Mouse (Mus musculus): ENCODE results near the gene Tmsb10.

Tmsb10 gene

GRCm38 (mm10) chr6:72958662-72959071 lies at the start of gene Tmsb10:
Gene Tmsb10 (minus strand): TSS chr6:72958748.
- peak; percentile 73 for DNase-seq (ENCODE audit: low read depth, low spot score)

DNA sequence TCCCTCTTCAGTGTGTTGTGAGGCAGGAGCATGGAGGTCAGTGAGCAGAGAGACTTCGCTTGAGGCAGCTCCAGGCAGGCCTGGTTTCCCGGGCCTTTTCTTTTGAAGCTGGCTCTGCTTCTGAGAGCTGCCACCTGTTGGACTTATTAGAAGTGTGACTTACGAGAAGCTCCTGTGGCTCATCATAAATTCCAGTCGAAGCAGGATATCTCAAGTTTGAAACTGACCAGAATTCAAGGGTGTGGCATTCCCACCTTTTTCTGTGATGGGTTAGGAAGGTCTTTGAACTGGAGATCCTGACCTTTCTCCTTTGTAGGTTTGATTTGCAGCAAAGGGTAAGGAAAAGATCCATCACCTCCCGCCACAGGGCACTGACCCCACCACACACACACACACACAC lies 45.1 kb upstream of the Tmsb10 start:
- peak; percentile 57 for DNase-seq (ENCODE audit: low read depth, low spot score)

- peak; percentile 75 for DNase-seq (ENCODE audit: low read depth, low spot score)
Measured at GRCm38 (mm10) chr6:73002391-73002790, 43.8 kb upstream of the Tmsb10 start.

- DNase-seq (ENCODE audit: low read depth, low spot score) = no peak
Measured at GRCm38 (mm10) chr6:72998809-72999208, 40.3 kb upstream of the Tmsb10 start.

DNA sequence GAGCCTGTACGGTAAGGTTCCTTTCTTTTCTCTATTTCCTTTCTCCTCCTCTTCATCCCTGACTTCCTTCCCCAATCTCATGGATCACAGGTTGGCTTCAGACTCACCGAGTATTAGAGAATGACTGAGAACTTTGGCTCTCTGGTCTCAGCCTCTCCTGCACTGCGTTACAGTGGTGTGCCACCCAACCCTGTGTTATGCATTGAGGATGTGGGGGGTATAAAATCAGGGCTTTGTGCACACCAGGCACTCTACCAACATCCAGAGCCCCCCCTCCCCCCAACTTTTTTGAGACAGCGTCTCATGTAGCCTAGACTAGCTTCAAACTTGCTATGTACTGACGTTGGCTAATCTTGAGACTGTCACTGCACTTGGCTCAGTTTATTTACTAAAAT lies 35.1 kb upstream of the Tmsb10 start:
- no peak for DNase-seq (ENCODE audit: low read depth, low spot score)

DNA sequence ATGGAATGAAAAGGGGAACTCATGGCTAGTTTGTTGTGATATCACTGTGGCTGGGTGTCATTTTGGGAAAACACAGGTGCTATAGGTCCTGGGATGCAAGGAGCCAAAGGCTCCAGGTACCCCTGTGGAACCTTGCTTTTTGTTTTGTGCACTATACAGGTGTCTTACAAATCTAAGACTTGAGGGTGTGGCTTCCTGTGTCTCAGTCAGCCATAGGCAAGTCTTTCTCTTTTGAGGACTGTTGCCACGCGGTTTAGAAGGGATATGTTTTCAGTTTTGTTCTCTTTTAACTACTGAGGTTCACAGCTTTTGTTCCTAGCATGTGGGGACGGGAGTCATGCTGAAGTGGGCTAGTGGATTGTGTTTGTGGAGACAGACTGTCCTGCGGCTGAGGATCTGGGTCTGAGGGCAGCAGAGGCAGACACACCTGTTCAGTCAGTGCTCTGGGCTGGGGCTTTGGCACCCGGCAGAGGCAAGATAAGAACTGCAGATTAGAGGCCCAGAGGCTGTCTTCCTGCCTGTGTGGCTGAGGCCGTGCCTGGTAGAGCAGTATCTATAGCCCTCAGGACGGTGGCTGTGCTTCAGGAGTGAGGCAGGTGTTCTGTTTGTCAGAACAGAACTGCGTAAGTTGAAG lies 34.6 kb upstream of the Tmsb10 start:
- no peak for DNase-seq (ENCODE audit: low read depth, low spot score)

DNA sequence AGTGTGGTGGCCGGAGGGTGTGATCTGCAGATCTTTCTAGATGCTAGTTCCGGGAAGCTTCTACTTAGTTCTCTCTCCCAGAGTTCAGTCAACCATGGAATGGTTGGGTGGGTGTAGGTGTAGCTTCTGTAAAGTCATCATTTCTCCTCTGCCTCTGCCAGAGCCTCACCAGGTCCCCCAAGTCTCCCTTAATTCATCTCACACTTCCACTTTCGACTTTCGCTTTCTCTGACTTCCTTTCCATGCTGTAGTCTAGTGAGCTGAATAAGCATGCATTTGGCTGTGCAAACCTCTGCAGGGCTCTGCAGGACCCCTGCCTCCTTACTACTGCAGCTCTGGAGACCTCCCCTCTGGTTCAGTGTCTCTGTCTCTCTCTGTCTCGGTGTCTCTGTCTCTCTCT lies 31.7 kb upstream of the Tmsb10 start:
- DNase-seq (ENCODE audit: low read depth, low spot score) = no peak

DNA sequence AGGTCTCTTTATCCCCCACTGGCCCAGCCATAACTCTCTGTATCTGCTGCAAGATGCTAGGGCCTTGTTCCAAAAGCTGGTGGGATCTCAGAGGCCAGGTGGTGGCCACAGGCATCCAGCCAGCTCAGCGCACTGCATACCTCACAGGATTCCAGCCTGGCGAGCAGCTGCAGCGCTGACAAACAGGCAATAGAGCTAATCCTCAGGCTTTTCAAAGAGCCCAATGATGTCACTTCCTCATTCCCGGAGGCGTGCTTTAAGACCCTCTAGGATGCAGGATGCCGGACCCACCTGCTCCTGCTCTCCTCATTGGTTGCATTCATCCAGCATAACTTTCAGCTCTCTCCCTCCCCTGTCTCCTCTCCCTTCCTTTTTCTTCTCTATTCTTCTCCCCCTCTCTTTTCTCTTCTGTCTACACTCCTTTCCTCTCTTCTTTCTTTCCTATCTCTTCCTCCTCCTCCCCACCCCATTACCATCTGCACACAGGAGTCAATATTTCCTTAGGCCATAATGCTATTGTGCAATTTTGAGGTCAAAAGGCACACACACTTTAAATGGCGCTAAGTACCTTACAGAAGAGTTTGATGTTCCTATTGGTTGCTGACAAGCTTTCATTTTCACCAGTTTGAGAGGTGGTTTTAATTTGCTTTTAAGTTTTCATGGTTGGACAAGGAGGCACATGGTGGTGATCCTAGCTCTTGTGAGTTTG lies 30.6 kb upstream of the Tmsb10 start:
- DNase-seq (ENCODE audit: low read depth, low spot score) = no peak

DNA sequence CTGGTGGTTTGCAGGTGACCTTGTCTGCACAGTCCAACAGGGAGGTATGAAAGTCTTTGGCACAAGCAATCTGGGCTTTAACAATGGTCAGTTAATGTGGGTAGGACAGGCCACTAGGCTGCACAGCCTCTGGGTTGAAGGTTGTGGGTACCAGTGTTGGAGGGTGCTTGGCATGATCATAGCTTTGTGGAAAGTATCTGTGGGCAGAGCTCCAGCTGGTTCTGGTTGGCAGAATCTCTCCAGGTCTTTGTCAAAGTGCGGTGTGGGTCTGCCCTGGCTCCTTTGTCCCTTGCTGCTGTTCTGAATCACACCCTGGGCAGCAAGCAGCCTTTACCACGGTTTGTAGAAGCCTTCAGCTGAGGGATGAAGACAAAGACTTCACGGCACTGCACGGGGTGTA lies 24.0 kb upstream of the Tmsb10 start:
- DNase-seq (ENCODE audit: low read depth, low spot score) = no peak

DNA sequence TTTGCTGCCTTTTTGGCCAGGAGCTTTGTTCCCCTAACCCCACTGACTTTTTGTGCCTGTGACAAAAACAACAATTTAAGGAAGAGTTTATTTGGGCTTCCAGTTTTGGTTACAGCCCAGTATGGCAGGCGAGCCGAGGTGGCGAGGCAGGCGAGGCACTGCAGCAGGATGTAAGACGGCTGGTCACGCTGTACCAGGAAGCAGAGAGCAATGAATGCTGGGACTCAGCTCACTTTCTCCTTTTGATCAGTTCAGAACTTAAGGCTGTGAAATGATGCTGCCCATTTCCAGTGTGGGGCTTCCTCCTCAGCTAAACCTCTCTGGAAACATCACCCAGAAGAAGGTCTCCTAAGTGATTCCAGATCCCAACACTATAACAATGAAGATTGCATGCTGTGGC lies 23.3 kb upstream of the Tmsb10 start:
- no peak for DNase-seq (ENCODE audit: low read depth, low spot score)

GRCm38 (mm10) chr6:72981124-72981651 lies 22.6 kb upstream of the Tmsb10 start:
- no peak for DNase-seq (ENCODE audit: low read depth, low spot score)

- no peak for DNase-seq (ENCODE audit: low read depth, low spot score)
Measured at GRCm38 (mm10) chr6:72976866-72977265, 18.3 kb upstream of the Tmsb10 start.

GRCm38 (mm10) chr6:72971074-72971473 lies 12.5 kb upstream of the Tmsb10 start:
- DNase-seq (ENCODE audit: low read depth, low spot score) = no peak

DNA sequence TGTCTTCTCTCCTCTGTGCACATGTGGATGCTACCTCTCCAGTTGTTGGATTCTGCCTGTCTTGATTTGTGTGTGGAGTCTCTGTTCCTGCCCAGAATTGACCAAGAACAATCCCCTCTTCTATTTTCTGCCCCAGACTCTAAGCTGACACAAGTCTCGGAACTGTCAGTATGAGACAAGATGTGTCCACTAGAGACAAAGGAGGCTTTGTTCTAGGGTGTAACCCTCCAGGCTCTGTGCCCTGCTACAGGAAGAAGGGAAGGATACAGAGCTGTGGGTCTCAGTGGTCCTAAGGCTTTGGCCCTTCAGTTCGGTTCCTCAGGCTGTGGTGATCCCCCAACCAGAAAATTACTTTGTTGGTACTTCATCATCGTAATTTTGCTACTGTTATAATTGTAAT lies 11.2 kb upstream of the Tmsb10 start:
- no peak for DNase-seq (ENCODE audit: low read depth, low spot score)

DNA sequence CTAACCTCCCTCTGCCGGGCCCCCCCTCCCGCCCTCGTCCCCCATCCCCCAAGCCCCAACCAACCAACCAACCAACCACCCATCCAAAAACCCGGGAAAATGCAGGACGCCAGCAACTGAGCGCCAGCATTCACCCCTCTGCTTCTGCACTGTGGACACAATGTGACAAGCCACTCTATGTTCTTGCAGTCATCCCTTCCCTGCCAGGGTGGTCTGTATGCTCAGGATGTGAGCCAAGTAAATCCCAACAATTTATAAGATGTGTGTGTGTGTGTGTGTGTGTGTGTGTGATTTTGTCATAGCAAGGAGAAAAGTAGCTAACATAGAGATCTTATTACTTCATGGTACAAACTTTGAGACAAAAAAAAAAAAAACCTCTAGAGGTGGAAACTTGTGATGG lies 6.7 kb upstream of the Tmsb10 start:
- DNase-seq (ENCODE audit: low read depth, low spot score) = no peak

DNA sequence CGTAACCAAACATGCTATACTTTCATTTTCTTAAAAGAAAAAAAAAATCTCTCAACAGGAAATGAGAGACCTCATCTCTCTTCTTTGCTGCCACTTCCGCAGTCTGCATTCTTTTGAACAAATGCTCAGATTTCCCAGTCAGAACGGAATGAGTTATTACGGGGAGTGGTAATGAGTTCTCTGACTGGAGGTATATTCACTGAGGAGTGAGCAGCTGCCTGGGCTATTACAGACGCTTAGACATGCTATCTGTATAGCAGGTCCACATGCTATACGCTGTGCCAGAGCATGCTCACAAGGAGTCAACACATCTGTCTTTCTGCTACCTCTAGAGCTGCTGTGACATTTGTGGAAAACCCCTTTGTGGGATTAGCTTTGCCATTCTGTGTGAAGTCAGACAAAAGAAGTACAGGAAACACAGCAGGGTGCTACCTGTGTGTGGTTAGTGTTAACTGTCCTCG lies 3.8 kb upstream of the Tmsb10 start:
- DNase-seq (ENCODE audit: low read depth, low spot score) = peak; percentile 31

DNA sequence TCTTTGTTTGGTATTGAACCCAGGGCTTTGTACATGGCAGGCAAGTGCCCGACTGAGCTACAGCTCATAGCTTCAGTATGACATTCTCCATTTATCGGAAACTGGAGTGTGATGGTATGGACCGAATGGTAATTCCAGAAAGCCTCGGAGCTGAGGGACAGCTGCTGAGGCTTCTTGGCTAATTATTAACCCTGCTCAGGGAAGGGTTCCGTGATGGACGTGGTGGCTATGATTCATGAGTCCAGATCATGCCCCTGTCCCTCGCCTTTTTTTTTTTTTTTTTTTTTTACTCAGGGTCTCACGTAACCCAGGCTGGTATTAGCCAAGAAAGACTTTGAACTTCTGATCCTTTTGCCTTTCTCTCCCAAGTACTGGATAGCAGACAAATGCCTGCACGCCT lies 3.1 kb upstream of the Tmsb10 start:
- DNase-seq (ENCODE audit: low read depth, low spot score) = no peak

- DNase-seq (ENCODE audit: low read depth, low spot score) = no peak
Measured at GRCm38 (mm10) chr6:72960675-72961074, 2.1 kb upstream of the Tmsb10 start.

GRCm38 (mm10) chr6:72959175-72959574 lies 627 bp upstream of the Tmsb10 start:
- DNase-seq (ENCODE audit: low read depth, low spot score) = no peak

DNA sequence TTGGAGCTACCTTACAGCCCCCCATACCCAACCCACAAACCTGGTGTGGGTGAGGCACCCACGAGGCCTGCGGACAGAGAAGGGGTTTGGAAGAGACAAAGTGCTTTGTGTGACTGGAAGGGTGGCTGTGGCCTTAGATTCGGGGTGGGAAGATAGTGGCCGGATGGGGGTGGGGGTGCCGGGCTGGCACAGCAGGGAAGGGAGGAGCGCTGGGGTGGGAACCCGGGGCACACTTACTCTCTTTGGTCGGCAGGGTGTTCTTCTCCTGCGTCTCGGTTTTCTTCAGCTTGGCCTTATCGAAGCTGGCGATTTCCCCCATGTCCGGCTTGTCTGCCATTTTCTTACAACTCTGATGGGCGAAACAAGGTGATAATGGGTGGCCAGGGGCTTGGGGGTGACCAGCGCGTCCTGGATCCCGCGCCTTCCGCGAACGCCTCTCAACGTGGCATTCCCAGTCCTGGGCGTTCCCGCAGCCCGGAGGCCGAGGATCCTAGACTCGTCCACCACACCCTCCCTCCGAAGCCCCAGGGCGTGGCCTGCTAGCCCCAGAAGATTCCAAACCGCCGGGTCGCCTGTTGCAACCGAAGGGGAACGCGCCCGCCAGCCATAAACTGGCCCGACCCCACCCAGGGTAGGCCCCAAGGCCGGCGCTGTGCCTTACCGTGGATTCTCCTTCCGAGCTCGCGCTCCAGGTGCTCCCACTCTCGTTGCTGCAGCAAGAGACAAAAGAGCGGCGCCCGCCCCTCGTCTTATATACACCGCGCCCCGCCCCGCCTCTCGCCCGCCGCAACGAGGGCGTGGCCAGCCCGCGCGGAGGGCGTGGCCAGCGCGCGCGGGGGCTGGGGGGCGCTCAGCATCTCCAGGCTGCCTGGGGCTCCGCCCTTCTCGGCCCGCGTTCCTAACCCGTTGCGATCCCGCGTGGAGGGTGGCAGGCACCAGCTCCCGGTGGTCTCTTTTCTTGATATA lies 589 bp downstream of the Tmsb10 start:
- peak; percentile 84 for DNase-seq (ENCODE audit: low read depth, low spot score)

DNA sequence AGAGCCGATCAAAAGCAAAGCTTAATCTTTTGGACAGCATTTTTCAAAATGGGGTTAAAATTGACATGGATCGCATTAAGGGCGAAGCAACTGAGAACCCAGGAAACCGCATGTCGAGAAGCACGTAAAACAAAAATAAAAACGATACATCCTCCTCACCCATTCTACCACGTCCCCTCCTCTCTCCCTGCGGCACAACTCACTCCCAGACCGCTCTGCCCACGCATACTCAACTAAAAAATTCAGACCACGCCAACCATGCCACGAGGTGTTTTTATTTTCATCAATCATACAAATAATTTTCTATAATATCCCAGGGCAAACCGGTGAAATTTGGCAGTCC lies 1.5 kb downstream of the Tmsb10 start:
- DNase-seq (ENCODE audit: low read depth, low spot score) = no peak
